Mouse (Mus musculus) bone marrow, adult 2 months (tissue): Measurements from ENCODE around the gene Slc22a14. TPM values are rescaled to one million over a fixed set of nuclear protein-coding genes. Genes with fewer than 3 reads are reported as not detected.

ENCODE experiments used
- H3K27ac ChIP-seq: fragments of 200-500 bp; 2 replicates; pipeline ENCODE4 v1.5.1; 2012; ENCODE audit warnings: low read depth, mild to moderate bottlenecking, control low read depth, inconsistent platforms, low read length; ENCODE audit not compliant: control insufficient read depth, poor library complexity, insufficient read depth
- H3K4me1 ChIP-seq: fragments of 200-500 bp; 2 replicates; pipeline ENCODE4 v1.6.1; 2011; ENCODE audit warnings: low read length; ENCODE audit not compliant: control insufficient read depth, insufficient read depth
- H3K4me3 ChIP-seq: fragments of 200-500 bp; replicated peaks from 2 replicates; pipeline ENCODE3; 2011; ENCODE audit warnings: mild to moderate bottlenecking, low read depth, low read length, control low read depth; ENCODE audit not compliant: control insufficient read depth
- CTCF ChIP-seq: fragments of 200-500 bp; IDR thresholded peaks from 2 replicates; pipeline ENCODE4 v1.5.1; 2011; ENCODE audit warnings: low read length, control low read depth; ENCODE audit not compliant: control insufficient read depth, insufficient read depth
- POLR2A ChIP-seq: fragments of 200-500 bp; IDR thresholded peaks from 2 replicates; pipeline ENCODE4 v1.6.1; 2011; ENCODE audit warnings: low read depth, mild to moderate bottlenecking, control low read depth, low read length, borderline replicate concordance; ENCODE audit not compliant: control insufficient read depth
- WGBS: fragments of 180-500 bp; shearing (Covaris S2); methylation state at CpG from one replicate; pipeline ENCODE4 v1.1.7; 2018; 5-methylcytosine and 5-hydroxymethylcytosine counted together
- polyA plus RNA-seq: library from polyadenylated mRNA; stranded (reverse); fragments of >200 nt; gene quantifications from 2 replicates; pipeline ENCODE4 v1.2.4, GENCODE M21; 2011; ENCODE audit warnings: low replicate concordance; ENCODE audit not compliant: missing spikeins, insufficient read depth, insufficient read length

Gene Slc22a14
- polyA plus RNA-seq, 1 experiment = 8.0 TPM

DNA sequence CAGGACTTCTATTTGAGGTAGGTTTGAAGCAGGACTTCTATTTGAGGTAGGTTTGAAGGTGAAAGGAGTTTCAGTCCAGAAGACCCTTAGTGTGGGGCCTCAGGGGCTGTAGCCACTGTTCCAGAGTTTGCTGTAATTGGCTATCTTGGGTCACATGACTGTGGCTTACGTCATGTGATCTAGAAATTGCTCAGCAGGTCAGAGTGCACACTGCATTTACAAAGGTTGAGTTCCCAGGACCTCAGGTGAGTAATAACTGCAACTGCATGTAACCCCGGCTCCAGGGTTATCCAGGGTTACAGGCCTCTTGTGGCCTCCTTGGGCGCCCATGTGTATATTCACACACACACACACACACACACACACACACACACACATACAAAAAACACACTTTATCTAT, 3.0 kb upstream of the Slc22a14 start:
- H3K27ac ChIP-seq = no peak overlapping the region
- WGBS = 78% methylated on average over 3 of the region's 3 CpGs
- no peak overlapping the region for H3K4me3 ChIP-seq
- no peaks in the 10 kb centered on the region; the same call in 1 of the 2 replicates for H3K4me1 ChIP-seq
- no peak for TF ChIP-seq CTCF
- TF ChIP-seq POLR2A = no peak

DNA sequence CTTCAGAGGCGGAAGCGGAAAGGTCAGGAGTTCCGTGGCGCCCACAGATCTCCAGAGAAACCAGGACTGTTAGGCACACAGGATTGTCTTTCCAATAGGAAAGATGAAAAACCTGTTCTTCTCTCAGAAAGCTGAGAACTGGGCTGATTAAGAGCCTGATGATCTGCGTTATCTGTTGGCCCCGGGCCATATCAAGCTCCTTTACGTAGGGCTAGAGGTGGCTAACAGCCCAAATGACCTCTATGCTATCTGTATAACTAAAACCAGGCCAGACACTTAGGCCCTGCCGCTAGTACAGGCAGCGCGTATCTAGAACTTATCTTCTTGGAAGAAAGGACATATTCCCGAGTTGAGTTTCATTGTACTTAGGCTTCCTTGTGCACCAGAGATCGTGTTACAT, 2.1 kb downstream of the Slc22a14 start:
- 88% methylated on average over 12 of the region's 12 CpGs for WGBS
- TF ChIP-seq POLR2A (no peak), CTCF (no peak)
- no peaks in the 10 kb centered on the region for H3K4me1 ChIP-seq
- no peak overlapping the region for H3K27ac ChIP-seq
- H3K4me3 ChIP-seq = no peak overlapping the region

DNA sequence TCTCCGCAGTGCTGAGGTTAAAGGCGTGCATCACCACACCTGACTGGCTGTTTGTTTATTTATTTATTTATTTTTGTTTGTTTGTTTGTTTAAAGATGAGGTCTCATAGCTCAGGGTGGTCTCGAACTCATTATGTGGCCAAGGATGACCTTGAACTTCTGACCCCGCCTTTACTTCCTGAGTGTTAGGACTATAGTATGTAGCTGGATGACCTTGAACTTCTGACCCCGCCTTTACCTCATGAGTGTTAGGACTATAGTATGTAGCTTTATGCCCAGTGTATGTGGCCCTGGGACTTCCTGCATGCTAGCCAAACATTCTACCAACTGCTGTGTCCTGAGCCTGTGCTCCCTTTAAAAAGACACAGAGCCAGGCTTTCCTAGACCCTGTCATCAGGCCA, 3.9 kb downstream of the Slc22a14 start:
- no peaks in the 10 kb centered on the region for H3K4me1 ChIP-seq
- H3K4me3 ChIP-seq = no peak overlapping the region
- no peak overlapping the region for H3K27ac ChIP-seq
- TF ChIP-seq CTCF (no peak), POLR2A (no peak)
- WGBS = 86% methylated on average over 5 of the region's 5 CpGs

DNA sequence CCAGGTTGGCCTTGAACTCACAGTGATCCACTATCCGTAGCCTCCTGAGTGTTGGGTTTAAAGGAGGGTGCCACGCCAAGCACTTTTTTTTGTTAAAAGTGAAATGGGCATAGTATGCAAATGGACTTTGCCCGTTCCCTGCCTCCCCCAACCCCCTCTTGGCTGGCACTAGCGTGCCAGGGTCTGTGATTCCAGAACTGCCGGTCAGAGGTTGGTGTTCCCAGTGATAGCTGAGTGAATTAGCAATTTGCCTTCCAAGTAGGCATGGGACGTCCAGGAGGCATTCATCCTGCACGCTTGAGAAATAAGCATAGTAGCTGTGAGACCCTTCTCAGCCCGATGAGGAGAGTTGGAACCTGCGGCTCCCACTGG, 7.3 kb downstream of the Slc22a14 start:
- Histone ChIP-seq H3K27ac (no peak overlapping the region), H3K4me1 (no peaks in the 10 kb centered on the region), H3K4me3 (no peak overlapping the region)
- WGBS = 49% methylated on average over 9 of the region's 9 CpGs
- TF ChIP-seq POLR2A (no peak), CTCF (no peak)

DNA sequence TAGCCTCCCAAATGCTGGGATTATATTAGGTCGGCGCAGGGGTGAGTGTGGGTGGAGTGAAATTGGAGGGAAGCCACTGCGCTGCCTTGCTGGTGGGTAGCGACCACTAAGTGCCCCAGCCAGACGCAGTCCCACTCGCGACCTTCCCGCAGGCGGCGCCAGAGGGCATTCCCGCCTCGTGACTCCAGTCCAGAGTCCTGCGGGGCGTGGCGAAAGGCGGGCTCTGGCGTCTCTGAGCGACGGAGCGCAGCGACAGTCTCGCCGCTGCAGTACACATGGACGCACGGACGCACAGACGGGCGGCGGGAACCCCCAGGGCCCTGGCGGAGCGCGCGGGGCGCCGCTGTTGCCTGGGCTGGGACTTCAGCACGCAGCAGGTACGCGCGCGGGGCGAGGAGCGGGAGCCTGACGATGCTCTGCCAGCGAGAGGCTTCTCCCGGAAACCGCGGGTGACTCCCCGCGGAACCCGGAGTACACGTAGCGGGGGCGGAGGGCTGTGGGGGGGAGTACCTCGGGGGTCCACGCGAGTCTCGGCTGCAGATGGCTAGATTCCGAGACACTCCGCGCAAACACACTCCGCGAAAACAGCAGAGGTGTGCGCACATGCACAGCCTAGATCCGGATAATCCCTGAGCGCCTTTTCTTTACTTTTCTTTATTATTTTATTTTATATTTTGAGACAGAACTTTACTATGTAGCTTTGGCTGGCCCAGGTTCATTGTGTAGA, 7.9 kb downstream of the Slc22a14 start, which contains the start of gene Xylb:
Gene Xylb, plus strand, starts transcription at position 51 of the 727 bp plus-strand sequence.
- Histone ChIP-seq H3K27ac (no peak within 1 kb of the TSS), H3K4me1 (no peaks in the 10 kb centered on the region), H3K4me3 (peak within 1 kb of the TSS; percentile 47)
- TF ChIP-seq CTCF (peak; percentile 64), POLR2A (no peak)
- 3% methylated on average over 65 of the region's 65 CpGs for WGBS

DNA sequence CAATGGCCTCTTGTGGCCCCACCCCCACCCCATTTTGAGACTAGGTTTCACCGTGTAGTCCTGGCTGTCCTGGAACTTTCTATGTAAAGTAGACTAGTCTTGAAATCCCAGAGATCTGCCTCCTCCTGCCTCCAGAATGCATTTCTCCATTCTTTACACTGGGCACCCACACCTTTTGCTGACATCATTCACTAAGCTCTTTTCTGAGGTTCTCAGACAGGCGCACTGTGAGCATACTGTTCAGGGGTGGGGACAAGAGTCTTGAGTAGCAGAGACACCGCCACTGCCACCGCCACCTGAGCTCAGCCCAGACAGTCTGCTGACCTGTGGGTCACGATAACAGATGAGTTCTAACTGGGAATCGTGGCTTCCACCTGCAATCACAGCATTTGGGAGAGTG, 9.4 kb downstream of the Slc22a14 start:
- no peaks in the 10 kb centered on the region for H3K4me1 ChIP-seq
- TF ChIP-seq POLR2A (no peak), CTCF (no peak)
- WGBS = 78% methylated on average over 6 of the region's 6 CpGs
- no peak overlapping the region for H3K27ac ChIP-seq
- H3K4me3 ChIP-seq = no peak overlapping the region

DNA sequence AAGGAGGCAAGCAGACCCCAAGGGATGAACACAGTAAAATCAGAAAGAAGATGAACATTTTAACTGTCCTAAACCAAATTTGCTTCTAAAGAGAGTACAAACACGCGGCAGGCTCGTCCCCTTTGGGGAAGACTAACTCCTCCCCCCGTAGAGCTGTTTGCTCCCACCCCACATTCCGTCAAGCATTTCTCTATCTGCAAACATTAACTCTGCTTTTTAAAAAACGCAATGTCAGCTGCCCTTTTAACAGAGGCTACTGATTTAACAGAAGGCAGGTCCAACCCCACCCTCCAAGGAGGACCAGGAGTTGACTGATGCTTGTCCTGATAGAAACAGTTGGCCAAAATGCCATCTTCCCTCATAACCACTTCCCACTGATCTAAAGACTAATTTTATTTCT, 11.4 kb downstream of the Slc22a14 start:
- Histone ChIP-seq H3K27ac (no peak overlapping the region), H3K4me1 (no peaks in the 10 kb centered on the region), H3K4me3 (no peak overlapping the region)
- no peak for TF ChIP-seq POLR2A
- TF ChIP-seq CTCF = no peak
- 78% methylated on average over 6 of the region's 6 CpGs for WGBS

DNA sequence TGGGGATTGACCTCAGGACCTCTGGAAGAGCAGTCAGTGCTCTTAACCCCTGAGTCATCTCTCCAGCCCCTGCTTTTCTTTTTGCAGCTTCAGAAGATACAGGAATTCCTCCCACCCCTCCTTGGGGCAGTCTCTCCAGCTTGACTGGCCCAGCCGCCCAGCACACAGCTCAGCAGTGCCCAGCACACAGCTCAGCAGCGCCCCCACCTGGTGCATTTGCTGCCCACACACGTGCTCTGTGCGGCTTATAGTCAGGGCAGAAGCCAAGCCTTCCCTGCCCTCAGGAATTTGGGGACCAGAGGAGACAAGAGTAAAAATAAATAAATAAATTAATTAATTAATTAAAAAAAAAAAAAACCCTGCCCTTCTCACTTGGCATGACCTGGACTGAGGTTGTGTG, 13.3 kb downstream of the Slc22a14 start:
- WGBS = 24% methylated on average over 4 of the region's 4 CpGs
- Histone ChIP-seq H3K27ac (no peak overlapping the region), H3K4me3 (no peak overlapping the region), H3K4me1 (no peaks in the 10 kb centered on the region)
- TF ChIP-seq POLR2A (no peak), CTCF (peak; percentile 97)

DNA sequence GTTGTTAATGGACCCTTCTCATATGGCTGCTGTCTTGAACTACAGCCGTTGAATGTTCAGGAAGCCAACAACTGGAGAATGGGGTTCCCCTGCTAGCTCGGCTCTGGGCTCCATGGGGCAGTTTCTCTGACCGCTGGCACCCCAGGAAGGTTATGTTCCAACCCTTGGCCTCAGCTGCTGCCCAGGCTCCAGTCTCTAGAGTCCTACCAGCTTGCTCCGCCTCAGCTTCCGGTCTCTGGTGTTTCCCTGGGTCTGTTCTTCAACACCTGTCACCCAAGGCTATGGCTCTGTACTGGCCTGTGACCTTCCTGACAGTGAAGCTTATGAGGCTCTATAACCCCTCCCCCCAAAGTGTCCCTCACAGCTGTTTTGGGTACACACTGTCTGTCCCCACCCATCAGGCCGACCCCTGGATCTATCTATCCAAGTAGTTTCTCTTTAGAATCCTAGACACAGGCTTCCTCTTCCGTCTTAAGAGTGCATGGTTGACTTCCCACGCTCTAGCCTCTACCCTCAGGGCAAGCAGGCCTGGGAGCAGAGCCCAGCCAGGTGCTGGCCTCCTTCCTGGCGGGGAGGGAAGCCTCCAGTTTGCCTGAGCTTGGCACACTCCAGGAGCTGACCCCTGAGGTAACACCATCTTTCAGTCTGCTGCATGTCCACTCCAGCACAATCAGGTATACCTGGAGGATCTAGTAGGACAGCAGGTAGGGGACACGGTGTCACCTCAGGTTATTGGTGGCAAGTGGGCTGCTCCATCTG, 14.2 kb downstream of the Slc22a14 start:
- H3K4me1 ChIP-seq = no peaks in the 10 kb centered on the region
- WGBS = 84% methylated on average over 10 of the region's 10 CpGs
- H3K4me3 ChIP-seq = no peak overlapping the region
- TF ChIP-seq POLR2A (no peak), CTCF (no peak)
- H3K27ac ChIP-seq = no peak overlapping the region
